Mouse (Mus musculus) CH12.LX (cell line): Measurements from ENCODE around the gene Tmem233. TPM values are rescaled to one million over a fixed set of nuclear protein-coding genes. Genes with fewer than 3 reads are reported as not detected.

Source experiments
- DNase-seq: peaks from one replicate; pipeline ENCODE4 v3.0.0-alpha.2; 2013; ENCODE audit errors: extremely low read depth
- H3K27ac ChIP-seq: 2 replicates; pipeline ENCODE4 v1.5.1; 2012; ENCODE audit warnings: low read depth, mild to moderate bottlenecking, control low read depth, moderate library complexity; ENCODE audit not compliant: insufficient read depth
- H3K27me3 ChIP-seq: replicated peaks from 2 replicates; pipeline ENCODE3; 2012; ENCODE audit warnings: inconsistent platforms
- H3K36me3 ChIP-seq, 2 experiments: replicated peaks in 1 of 2; 2 replicates each; pipeline versions ENCODE3 to v1.6.1; 2012; ENCODE audit warnings: inconsistent platforms in 1 of 2, low read length in 1 of 2, mild to moderate bottlenecking in 1 of 2, mixed read lengths in 1 of 2, moderate library complexity in 1 of 2; ENCODE audit not compliant: control insufficient read depth in 1 of 2, insufficient read depth in 1 of 2
- H3K4me1 ChIP-seq, 2 experiments: 2 replicates each; pipeline ENCODE4 v1.6.1; 2012; ENCODE audit warnings: inconsistent platforms in 1 of 2, moderate library complexity in 1 of 2; ENCODE audit not compliant: insufficient read depth in 2 of 2, control insufficient read depth in 1 of 2
- H3K4me2 ChIP-seq: 2 replicates; pipeline ENCODE4 v1.6.1; 2012; ENCODE audit warnings: low read depth, mild to moderate bottlenecking, control low read depth; ENCODE audit not compliant: poor library complexity, insufficient read depth, severe bottlenecking
- H3K4me3 ChIP-seq, 3 experiments: fragments of 150-350 bp in 1 of 3; sonication (generic) in 1 of 3; replicated peaks in 1 of 3; 2 replicates each; pipeline versions ENCODE3 to v1.5.1; 2011 to 2012; ENCODE audit warnings: low read depth in 2 of 3, low read length in 2 of 3, mild to moderate bottlenecking in 2 of 3, moderate library complexity in 2 of 3, control low read depth in 1 of 3, improper control_type of control experiment in 1 of 3, inconsistent platforms in 1 of 3, mixed read lengths in 1 of 3; ENCODE audit not compliant: poor library complexity in 1 of 3
- H3K79me2 ChIP-seq: replicated peaks from 2 replicates; pipeline ENCODE4 v1.6.1; 2012; ENCODE audit warnings: mild to moderate bottlenecking, moderate library complexity; ENCODE audit not compliant: control insufficient read depth, poor library complexity, insufficient read depth, severe bottlenecking; ENCODE audit errors: extremely low read depth
- H3K9ac ChIP-seq: 2 replicates; pipeline ENCODE4 v1.6.1; 2012; ENCODE audit warnings: low read depth, mild to moderate bottlenecking, control low read depth, moderate library complexity; ENCODE audit not compliant: insufficient read depth
- H3K9me3 ChIP-seq: replicated peaks from 2 replicates; pipeline ENCODE3; 2012; ENCODE audit warnings: low read length, inconsistent platforms, mixed read lengths
- BHLHE40 ChIP-seq: IDR thresholded peaks from 2 replicates; pipeline ENCODE4 v1.6.1; 2011; ENCODE audit warnings: mild to moderate bottlenecking, low read depth, low read length, improper control_type of control experiment
- CHD1 ChIP-seq: IDR thresholded peaks from 2 replicates; pipeline ENCODE4 v1.6.1; 2012; ENCODE audit warnings: low read depth, low read length, improper control_type of control experiment, inconsistent platforms
- CHD2 ChIP-seq: IDR thresholded peaks from 2 replicates; pipeline ENCODE4 v1.6.1; 2011; ENCODE audit warnings: low read length, improper control_type of control experiment
- GABPA ChIP-seq: IDR thresholded peaks from 2 replicates; pipeline ENCODE4 v1.6.1; 2012; ENCODE audit warnings: low read depth, low read length, improper control_type of control experiment, inconsistent platforms; ENCODE audit not compliant: insufficient replicate concordance
- IRF4 ChIP-seq: IDR thresholded peaks from 2 replicates; pipeline ENCODE4 v1.6.1; 2014; ENCODE audit warnings: low read depth, mild to moderate bottlenecking, inconsistent platforms, low read length, improper control_type of control experiment
- JUN ChIP-seq: IDR thresholded peaks from 2 replicates; pipeline ENCODE4 v1.6.1; 2011; ENCODE audit warnings: low read depth, mild to moderate bottlenecking, low read length, improper control_type of control experiment, moderate library complexity; ENCODE audit not compliant: insufficient read depth
- MAFK ChIP-seq: IDR thresholded peaks from 2 replicates; pipeline ENCODE4 v1.6.1; 2011; ENCODE audit warnings: low read length, improper control_type of control experiment; ENCODE audit not compliant: insufficient replicate concordance
- MAX ChIP-seq: IDR thresholded peaks from 2 replicates; pipeline ENCODE4 v1.6.1; 2011; ENCODE audit warnings: low read length, improper control_type of control experiment
- MAZ ChIP-seq: IDR thresholded peaks from 2 replicates; pipeline ENCODE4 v1.6.1; 2012; ENCODE audit warnings: low read depth, mild to moderate bottlenecking, inconsistent platforms, low read length, improper control_type of control experiment, moderate library complexity
- MEF2A ChIP-seq: IDR thresholded peaks from 2 replicates; pipeline ENCODE4 v1.6.1; 2014; ENCODE audit warnings: low read depth, mild to moderate bottlenecking, inconsistent platforms, low read length, improper control_type of control experiment, borderline replicate concordance
- MXI1 ChIP-seq: IDR thresholded peaks from 2 replicates; pipeline ENCODE4 v1.6.1; 2011; ENCODE audit warnings: mild to moderate bottlenecking, low read depth, low read length, improper control_type of control experiment
- MYC ChIP-seq: IDR thresholded peaks from 2 replicates; pipeline ENCODE4 v1.6.1; 2011; ENCODE audit warnings: low read depth, mild to moderate bottlenecking, improper control_type of control experiment, low read length
- NELFE ChIP-seq: IDR thresholded peaks from 2 replicates; pipeline ENCODE4 v1.6.1; 2011; ENCODE audit warnings: low read depth, low read length, improper control_type of control experiment
- POLR2AphosphoS2 ChIP-seq: IDR thresholded peaks from 2 replicates; pipeline ENCODE4 v1.6.1; 2011; ENCODE audit warnings: low read depth, low read length, improper control_type of control experiment
- RAD21 ChIP-seq: IDR thresholded peaks from 2 replicates; pipeline ENCODE4 v1.6.1; 2011; ENCODE audit warnings: low read depth, mild to moderate bottlenecking, low read length, improper control_type of control experiment, moderate library complexity
- SIN3A ChIP-seq: IDR thresholded peaks from 2 replicates; pipeline ENCODE4 v1.6.1; 2012; ENCODE audit warnings: low read length, improper control_type of control experiment, inconsistent platforms
- SMC3 ChIP-seq: IDR thresholded peaks from 2 replicates; pipeline ENCODE4 v1.6.1; 2011; ENCODE audit warnings: low read depth, low read length, improper control_type of control experiment
- TBP ChIP-seq: conservative IDR thresholded peaks from 2 replicates; pipeline ENCODE4 v1.6.1; 2011; ENCODE audit warnings: low read depth, low read length, improper control_type of control experiment
- TCF12 ChIP-seq: IDR thresholded peaks from 2 replicates; pipeline ENCODE4 v1.6.1; 2014; ENCODE audit warnings: low read depth, mild to moderate bottlenecking, inconsistent platforms, low read length, improper control_type of control experiment
- ZC3H11A ChIP-seq: IDR thresholded peaks from 2 replicates; pipeline ENCODE4 v1.6.1; 2012; ENCODE audit warnings: low read depth, mild to moderate bottlenecking, inconsistent platforms, low read length, improper control_type of control experiment
- ZKSCAN1 ChIP-seq: IDR thresholded peaks from 2 replicates; pipeline ENCODE4 v1.6.1; 2012; ENCODE audit warnings: low read depth, inconsistent platforms, low read length, improper control_type of control experiment, borderline replicate concordance
- ZMIZ1 ChIP-seq: IDR thresholded peaks from 2 replicates; pipeline ENCODE4 v1.6.1; 2012; ENCODE audit warnings: low read depth, mild to moderate bottlenecking, inconsistent platforms, low read length, improper control_type of control experiment
- dilution Hi-C: fragments of 300-500 bp; cut with MboI; formaldehyde crosslinking; loops from 2 replicates; pipeline ENCODE4 v1.14.3; 2020; ENCODE audit warnings: low sequenced_read_pairs; ENCODE audit not compliant: extremely low pct_unique_long_range_greater_than_20kb, extremely low pct_ligation_motif_present
- in situ Hi-C: fragments of 300-500 bp; cut with MboI; formaldehyde crosslinking; loops from 3 replicates; pipeline ENCODE4 v1.14.3; 2019; ENCODE audit warnings: low sequenced_read_pairs, low pct_ligation_motif_present, low pct_unique_long_range_greater_than_20kb, mixed read lengths
- polyA plus RNA-seq: library from polyadenylated mRNA; unstranded; fragments of >175 nt; gene quantifications from 2 replicates; pipeline ENCODE4 v1.2.1, GENCODE M21; 2012; ENCODE audit warnings: low read depth; ENCODE audit not compliant: insufficient read length
- total RNA-seq, 2 experiments: library from RNA; depleted of rRNA; stranded (reverse); fragments of 300-350 nt in 1 of 2; fragments of >200 nt in 1 of 2; gene quantifications; 2 replicates each; pipeline ENCODE4 v1.2.3; 2012 to 2014

The Tmem233 gene
- total and polyA plus RNA-seq, 3 experiments, result not detected

DNA sequence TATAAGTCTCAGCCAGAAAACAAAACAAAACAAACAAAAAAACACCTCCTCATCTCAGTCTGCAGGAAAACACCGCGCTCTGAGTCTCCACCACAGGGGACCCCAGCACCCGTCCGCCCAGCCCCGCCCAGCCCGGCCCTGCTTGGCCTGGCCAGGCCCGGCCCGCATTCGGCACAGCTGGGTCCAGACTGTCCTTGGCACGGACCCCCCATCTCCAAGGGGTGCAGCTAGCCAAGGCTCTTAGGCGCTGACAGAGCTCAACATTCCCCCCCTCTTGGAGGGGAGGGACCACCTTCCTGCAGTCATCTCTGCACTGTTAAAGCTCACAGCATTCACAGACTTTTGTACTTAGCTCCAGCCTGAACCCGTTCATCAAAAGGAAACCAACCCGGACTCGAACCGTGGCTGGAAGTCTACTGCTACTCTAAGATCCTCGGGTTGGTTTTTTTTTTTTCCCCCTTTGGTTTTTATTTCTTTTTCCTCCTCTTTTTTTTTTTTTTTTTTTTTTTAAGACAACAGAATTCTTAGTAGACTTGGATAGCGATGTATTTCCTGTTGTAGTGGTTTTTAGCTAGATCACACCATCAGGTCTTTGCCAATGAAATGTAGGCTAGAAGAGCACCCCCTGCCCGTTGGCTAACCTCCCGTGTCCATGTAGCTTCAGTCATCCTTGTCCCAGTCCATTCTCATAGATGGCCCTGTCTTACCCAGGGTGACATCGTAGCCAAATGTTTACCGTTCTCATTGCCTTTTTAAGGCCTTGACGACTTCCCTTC is 76.5 kb downstream of the Tmem233 start:
- Histone ChIP-seq H3K9ac (no peak overlapping the region), H3K36me3 (peaks cover 20 to 59% of the 10 kb centered on the region in 2 experiments), H3K79me2 (no peaks in the 10 kb centered on the region), H3K27ac (no peak overlapping the region), H3K4me2 (no peak overlapping the region), H3K9me3 (no peaks in the 10 kb centered on the region), H3K4me3 (no peak overlapping the region), H3K27me3 (no peaks in the 10 kb centered on the region), H3K4me1 (peaks cover 11 to 23% of the 10 kb centered on the region in 2 experiments; a peak in 3 of 4 replicates)
- dilution Hi-C loops (no loop called here), in situ Hi-C loops (no loop called here)
- TF ChIP-seq CHD2 (no peak), RAD21 (no peak), BHLHE40 (no peak), MAX (no peak)
- no peak for DNase-seq

- Histone ChIP-seq H3K36me3 (peaks cover 28 to 73% of the 10 kb centered on the region in 2 experiments), H3K4me2 (no peak overlapping the region), H3K79me2 (no peaks in the 10 kb centered on the region), H3K4me3 (no peak overlapping the region), H3K27ac (no peak overlapping the region), H3K9ac (no peak overlapping the region), H3K4me1 (peaks cover 2 to 5% of the 10 kb centered on the region in 2 experiments; a peak in 3 of 4 replicates), H3K9me3 (no peaks in the 10 kb centered on the region)
- in situ Hi-C loops, result no loop called here
- no peak for TF ChIP-seq CHD2
- TF ChIP-seq NELFE, result no peak
- no peak for TF ChIP-seq MEF2A
- no peak for TF ChIP-seq MXI1
- no peak for TF ChIP-seq TBP
- no peak for TF ChIP-seq JUN
- no peak for TF ChIP-seq POLR2AphosphoS2
- TF ChIP-seq TCF12, result no peak
- TF ChIP-seq IRF4, result no peak
- TF ChIP-seq SMC3, result no peak
- TF ChIP-seq MAFK, result no peak
- no peak for TF ChIP-seq ZKSCAN1
- TF ChIP-seq SIN3A, result no peak
- TF ChIP-seq GABPA, result no peak
- no peak for TF ChIP-seq ZMIZ1
- no peak for TF ChIP-seq MYC
- no peak for TF ChIP-seq ZC3H11A
- no peak for TF ChIP-seq MAZ
- TF ChIP-seq CHD1, result no peak
- TF ChIP-seq, all 38 proteins: peak for 0
- dilution Hi-C loops, result no loop called here
- no peak for DNase-seq
- H3K27me3 ChIP-seq, result no peaks in the 10 kb centered on the region
Measured at GRCm38 (mm10) chr5:116004271-116004670, 78.8 kb downstream of the Tmem233 start.
